Mouse (Mus musculus): ENCODE results near the gene Igf1.
A peak's percentile ranks its signal among the peaks of the same experiment; 100 is the strongest.

Igf1 gene

DNA sequence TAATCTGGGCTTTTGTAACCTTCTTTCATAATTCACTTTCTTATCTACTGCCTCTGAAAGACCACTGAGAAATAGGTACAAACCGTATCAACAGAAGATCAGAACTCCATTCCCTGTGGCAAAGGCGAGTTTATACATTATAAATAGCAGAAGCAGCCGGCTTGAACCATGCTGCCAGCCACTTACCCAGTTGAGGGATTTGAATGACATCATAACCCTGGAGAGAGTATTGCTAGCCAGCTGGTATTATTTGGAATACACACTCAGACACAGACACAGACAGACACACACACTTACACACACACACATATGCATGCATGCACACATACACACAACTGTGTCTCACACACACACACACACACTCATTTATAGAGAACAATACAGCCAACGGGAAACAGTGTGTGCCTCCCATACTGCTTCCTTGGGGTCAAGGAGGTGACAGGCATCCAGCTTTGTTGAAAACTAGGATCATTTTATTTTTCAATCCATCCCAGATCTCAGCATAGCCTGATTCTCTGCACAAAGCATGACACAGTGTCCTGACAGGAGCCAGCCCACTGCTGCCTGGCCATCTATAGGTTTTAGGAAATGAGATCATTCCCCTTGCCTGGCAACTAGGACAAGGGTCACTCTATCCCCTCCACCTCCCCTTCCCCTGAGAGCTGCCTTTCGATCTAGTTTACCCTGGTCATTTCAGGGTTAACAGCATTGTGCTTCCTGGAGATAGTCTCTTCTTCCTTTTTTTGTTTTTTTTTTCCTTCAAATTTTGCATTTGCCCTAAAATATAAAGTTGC, at the start of gene Igf1:
TSS of gene Igf1 (plus strand) at position 253 of the 794 bp plus-strand sequence.
- DNase-seq (ENCODE audit: low spot score in 2 of 2), result no peak

DNA sequence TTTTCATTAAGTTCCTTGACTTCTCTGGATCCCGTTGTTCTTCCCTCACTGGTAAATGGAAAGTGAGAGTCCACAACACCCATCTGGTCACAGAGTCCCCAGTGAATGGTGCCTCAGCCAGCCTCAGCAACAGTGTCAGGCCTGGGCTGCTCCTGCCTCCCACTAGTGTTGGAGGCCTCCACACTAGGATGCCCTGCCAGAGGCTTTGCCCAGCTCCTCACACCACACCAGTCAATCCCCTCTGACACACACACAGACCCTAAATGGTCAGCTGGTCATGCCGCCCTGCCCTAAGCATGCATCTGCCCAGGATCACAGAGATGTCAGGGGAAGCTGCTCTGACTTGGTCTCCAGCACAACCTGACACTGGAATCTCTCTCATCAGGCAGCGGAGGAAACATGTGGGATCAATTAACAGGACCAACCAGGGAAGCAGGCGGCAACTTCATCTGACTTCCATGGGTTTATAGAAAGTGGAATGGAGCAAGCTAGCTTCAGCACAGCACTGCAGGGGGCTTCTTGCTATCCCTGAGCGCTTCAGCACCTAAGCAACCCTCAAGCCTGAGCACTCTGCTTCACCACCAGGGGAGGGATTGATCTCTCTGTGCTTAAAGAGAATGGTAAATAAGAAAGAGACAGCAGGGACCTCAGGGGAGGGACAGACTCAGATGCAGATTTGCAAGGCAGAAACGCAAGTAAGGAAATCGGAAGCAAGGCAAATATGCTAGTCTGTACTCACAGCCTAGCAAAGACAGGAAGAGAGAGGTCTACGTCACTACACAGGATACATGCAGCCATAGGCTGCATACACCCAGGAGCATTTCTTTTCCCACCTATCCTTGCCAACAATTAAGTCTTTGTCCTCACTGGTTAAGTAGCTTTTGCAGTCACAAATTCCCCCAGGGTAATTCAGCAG, 45.6 kb upstream of the Igf1 start:
- DNase-seq (ENCODE audit: low spot score in 2 of 2), result no peak

DNA sequence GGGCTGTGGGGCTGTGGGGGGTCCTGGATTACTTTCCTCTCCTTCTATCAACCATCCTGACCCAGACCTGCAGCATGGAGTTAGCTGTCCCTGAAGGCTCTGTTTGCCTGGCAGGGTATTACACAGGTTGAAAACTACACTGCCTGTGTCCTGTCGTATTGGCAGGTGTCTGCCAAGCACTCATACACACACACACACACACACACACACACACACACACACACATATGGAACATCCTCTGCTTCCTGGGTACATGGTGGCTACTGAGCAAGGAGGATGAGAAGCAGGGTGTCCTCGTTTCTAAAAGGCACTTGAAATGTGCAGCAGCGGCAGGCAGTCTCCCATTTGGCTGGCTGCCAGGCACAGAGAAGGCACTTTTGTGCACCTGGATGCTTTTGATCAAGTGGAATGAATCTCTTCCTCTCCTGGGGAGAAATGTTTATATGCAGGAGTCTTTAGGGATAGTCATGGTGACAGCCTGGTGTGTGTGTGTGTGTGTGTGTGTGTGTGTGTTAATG, 44.9 kb upstream of the Igf1 start:
- no peak for DNase-seq (ENCODE audit: low spot score in 2 of 2)

DNA sequence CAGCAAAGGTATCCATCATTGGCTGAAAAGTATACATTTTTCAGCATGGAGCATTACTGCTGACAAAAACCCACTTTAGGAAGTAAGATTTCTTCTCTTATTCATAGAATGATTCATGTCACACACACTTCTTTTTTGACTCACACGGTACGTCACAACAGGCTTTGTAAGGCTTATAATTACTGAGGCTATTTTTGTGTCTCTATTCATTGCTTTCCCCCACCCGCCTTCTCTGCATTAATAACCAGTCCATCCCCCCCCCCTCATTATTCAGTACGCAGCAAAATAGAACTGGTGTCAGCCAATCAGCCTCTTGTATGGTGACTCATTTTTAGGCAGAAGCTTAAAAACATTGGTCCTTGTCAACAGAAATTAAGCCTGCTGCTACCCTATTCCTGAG, 41.2 kb upstream of the Igf1 start:
- no peak for DNase-seq (ENCODE audit: low spot score in 2 of 2)

DNA sequence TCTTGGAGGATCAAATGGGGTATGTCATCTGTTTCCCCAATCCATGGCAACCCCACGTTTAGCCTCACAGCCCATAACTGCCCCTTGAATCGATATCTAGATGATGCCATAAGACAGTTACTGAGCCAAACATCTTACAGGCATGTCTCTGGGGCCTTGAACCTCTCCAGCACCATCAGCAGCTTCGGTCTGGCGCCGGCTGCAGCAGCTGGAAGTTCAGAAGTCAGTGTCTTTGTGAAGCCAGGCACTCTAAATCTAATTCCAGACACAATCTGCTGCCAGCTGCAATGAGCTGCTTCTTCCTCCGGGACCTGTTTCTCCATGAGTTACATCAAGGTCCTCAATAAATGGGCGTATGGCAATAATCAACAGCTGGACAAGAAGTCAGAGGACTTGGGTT, 40.3 kb upstream of the Igf1 start:
- DNase-seq (ENCODE audit: low spot score in 2 of 2), result no peak

DNA sequence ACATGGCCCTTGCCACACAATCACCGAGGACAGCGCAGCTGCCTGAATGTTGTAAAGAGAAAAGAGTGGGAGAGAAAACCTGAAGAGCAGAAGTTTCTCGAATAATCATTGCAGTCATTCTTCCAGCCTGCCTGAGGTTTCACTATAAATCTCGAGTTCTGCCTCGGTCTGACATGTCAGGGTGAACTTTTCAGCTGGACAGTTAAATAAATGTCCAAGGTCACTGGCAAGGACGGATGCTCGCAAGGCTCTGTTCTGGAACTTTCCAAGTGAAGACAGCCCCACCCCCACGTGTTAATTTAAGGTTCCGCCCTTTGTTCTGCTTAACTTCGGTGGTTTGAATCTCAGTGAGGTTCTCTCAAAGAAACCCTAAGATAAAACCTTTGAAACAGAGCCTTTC, 36.2 kb upstream of the Igf1 start:
- no peak for DNase-seq (ENCODE audit: low spot score in 2 of 2)

DNA sequence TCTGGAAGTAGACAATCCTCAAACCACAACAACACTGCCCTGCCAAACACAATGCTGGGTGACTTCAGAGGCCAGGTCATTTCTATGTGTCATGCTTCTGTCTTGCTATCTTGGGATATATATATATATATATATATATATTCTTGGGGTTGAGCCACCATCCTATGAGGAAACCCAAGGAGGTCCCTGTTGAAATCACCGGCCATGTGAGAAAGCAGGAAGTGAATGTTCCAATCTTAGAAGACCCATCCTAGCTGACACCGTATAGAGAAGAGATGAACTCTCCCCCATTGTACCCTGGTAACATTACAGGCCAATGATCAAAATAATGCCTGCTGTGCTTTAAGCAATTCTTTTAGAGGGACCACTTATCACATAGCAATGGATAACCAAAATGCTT, 28.1 kb upstream of the Igf1 start:
- DNase-seq (ENCODE audit: low spot score in 2 of 2), result no peak

DNA sequence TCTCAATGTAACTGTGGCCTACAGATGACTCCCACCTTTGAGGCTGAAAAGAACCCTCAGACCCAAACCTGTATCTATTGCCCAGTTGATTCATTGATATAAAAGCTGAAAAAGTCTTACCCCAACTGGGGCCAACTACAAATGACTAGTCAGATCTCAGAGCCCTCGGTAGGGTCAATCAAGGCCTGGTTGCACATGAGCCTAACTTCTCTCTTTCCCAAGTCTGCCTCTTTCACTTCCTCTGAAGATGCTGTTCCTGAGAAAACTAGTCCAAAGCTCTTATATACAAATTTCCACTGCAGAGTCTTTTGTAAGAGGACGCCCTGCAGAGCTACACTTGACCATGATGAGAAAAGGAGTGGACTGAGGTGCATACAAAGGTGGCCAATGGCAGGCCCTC, 27.4 kb upstream of the Igf1 start:
- DNase-seq (ENCODE audit: low spot score in 2 of 2), result no peak

DNA sequence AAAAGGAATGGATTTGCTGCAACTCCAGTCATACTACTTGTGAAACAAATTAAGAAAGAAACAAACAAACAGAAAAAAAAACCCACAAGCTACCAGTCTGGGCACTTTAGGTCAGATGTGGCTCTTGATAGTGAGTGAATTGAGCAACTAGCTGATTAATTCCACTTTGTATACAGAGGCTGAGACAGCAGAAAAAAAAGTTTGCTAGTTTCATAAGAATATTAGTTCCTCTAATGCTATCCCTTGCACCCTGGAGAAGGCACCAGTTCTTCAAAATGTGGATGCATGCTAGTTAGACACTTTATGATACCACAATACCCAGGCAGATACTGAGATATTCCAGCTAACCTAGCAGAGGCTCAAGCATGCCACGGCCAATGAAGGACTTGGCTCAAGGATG, 26.0 kb upstream of the Igf1 start:
- no peak for DNase-seq (ENCODE audit: low spot score in 2 of 2)

DNA sequence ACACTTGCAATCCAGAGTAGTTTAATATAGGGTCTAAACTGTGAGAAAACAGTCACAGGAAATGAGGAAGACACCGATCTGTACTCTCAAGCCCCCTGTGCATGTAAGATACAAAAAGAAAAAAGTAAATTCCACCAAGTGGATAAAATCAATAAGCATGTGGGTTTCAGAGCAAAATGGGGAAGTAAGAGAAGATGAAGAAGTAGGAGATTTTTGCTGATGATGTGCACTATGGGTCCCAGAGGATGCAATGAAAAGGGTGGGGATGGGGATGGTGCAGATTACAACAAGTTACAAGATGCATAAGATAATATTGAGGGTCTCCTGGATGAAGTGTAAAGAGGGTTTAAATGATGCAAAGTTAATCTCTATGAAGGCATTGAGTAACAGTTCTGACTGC, 18.6 kb upstream of the Igf1 start:
- no peak for DNase-seq (ENCODE audit: low spot score in 2 of 2)

DNA sequence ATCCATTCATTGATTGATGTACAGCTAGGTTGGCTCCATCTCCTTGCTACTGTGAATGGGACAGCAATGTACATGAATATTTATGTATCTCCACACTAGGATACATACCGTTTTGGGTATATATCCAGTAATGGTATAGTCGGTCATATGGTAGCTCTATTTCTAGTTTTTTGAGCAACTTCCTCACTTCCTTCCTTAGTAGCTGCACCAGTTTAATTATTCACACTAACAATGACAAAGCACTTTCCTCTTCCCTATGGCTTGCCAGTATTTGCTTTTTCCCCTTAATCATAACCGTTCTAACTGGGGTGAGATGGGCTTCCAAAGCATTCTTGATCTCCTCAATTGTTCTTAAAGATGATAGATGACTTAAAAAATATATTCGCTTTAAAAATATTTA, 15.6 kb upstream of the Igf1 start:
- DNase-seq (ENCODE audit: low spot score in 2 of 2), result no peak

DNA sequence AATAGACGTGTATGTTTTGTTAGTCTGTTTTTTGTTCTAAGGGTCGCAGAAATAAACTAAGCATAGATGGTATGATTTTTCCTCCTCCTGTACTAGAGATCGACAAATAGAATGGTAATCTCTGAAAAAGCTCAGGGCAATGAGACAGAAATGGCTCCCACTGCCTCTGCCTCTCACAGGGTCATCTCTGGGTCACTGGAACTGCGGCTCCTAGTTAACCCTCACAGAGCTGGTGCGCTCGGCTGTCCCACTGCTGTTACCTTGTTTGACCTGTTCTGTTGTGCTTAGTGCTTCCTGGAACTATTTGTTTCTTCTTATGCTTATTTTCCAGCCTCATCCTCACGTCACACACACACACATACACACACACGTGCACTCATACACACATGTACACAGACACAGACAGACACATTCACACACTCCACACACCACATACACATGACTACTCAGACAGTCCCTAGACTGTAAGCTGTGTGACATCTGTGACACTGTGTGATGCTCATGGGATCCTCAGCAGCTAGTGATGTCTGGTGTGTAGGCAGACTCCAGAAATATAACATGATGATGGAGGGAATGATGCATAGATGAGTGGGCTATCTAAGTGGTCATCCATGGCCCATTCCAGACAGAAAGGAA, 13.0 kb upstream of the Igf1 start:
- no peak for DNase-seq (ENCODE audit: low spot score in 2 of 2)

DNA sequence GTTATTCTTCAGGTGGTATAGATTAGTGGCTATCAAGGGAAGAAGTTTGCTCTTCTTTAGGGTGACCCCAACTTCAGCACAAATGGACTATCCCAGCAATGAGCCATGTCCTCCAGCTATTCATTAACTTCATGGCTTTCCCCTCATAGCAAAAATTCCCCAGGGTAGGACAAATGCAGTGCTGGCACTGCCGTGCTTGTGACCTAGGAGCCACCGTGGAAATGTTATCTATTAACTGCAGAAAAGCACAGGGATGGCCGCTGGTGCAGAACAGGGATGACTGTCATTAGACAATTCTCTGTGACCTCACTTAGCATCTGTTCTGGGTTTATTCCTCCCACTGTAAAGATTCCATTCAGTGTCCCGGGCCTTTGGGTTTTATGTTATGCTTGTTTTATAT, 10.2 kb upstream of the Igf1 start:
- DNase-seq (ENCODE audit: low spot score in 2 of 2), result no peak

DNA sequence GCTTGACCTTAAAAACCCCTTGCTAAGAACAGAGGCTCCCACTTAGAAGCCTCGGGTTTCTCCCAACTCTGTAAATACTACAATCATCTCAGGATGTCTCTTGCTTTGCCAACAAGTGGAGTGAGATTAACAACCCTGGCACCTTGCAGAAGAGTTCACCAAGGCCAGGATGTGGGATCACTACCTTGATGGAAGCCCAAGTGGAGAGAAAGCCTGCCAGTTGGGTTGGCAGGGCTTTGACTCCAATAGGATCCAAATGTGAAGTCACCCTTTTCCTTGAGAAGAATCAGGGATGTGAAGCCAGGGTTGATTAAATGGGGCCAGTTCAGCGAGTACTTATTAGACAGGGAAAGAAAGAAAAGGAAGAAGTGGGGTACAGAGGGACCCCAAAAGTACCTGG, 9.6 kb upstream of the Igf1 start:
- peak in 1 of 2 experiments; percentile 33 for DNase-seq (ENCODE audit: low spot score in 2 of 2)

DNA sequence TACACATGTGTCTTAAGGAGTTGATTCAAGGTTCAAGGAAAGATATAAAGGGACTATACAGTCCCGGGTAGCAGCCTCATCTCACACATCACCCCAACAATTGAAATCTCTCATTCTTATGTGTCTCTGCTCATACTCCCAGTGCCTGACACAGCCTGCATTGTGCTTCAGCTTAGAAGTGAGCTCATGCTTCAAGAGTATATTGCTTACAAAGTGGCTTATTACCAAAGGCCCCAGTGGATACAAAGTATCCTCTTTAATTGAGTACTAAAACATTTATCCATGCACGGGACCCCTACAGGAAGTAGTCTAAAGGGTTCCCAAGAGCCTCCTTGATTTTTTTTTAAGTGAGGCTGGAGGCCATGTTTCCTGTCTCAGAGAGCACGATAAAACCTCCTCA, 6.6 kb upstream of the Igf1 start:
- no peak for DNase-seq (ENCODE audit: low spot score in 2 of 2)

DNA sequence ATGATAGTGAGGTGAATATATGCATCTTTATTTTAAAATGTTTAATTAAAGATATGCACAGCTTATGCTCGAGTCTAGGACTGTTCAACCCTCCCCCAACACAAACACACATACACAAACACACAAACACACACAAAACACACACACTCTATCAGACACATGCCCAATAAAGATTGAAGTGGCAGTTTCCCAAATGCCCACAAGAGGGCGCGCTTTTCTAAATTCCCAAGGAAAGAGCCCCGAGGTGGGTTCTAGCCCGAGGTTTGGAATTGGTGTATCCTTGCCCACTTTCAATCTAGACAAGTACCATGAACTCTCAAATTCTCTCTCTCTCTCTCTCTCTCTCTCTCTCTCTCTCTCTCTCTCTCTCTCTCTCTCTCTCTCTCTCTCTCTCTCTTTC, 3.7 kb upstream of the Igf1 start:
- peak; percentile 41 to 57 for DNase-seq (ENCODE audit: low spot score in 2 of 2)

DNA sequence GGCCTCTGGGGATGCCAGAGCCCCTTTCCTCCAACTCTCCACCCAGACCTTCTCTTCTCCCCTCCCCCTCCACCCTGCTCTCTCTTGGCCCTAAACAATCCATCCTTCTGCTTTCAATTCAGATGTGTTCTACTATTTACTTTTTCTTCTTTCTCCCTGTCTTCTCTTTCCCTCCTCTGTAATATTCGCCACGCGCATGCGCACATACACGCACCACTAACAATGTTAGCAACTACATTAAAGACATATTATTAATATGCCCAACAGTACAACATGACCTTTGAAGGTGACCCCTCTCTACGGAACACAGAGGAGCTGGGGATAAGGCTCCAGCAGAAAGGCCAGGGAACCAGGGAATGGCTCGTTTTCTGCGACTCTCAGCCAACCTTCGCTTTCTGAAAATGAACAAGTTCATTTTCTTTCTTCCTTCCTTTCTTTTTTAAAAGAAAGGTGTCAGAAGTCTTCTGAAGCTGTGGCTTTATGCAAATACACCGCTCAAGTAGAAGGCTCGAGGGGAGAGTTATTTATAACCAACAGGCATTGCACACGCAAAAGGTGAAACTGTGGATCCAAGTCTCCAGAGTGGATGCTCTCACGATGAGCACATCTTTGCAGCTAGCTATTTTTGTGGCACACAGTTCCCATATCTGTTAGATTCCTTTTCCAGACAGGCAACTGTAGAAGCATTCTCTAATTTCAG, 2.5 kb upstream of the Igf1 start:
- DNase-seq (ENCODE audit: low spot score in 2 of 2), result no peak

DNA sequence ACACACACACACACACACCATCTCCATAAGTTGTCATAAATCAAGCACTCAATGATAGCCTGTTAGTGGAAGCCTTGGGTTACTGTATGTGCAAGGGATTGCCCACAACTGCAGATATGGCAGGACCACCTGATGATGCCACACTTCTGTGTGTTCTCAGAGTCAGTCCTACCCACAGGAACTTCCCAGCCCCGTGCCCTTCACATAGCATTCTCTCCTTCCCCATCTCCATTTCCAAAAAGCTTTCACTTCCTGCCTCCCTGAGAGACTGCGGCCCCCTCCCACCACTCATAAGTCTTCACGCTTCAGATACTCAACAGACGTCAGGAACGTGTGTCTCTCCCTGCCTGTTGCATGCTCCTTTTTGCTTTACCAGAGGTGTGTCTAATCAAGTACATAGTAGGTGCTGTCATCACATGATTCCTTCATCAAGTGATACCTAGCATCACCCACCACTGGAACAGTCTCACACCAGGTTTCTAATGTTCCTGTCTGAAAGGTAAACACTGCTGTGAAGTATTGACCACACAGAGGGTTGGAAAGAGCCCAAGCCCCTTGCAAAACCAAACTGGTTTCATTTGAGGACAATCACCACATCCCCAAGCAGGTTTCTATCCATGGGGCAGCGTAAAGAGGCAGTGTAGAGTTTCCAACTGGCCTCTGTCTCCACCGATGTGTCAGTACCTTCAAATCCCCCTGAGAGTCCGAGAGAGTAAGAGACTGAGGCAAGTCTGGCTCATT, 680 bp upstream of the Igf1 start:
- DNase-seq (ENCODE audit: low spot score in 2 of 2), result no peak

DNA sequence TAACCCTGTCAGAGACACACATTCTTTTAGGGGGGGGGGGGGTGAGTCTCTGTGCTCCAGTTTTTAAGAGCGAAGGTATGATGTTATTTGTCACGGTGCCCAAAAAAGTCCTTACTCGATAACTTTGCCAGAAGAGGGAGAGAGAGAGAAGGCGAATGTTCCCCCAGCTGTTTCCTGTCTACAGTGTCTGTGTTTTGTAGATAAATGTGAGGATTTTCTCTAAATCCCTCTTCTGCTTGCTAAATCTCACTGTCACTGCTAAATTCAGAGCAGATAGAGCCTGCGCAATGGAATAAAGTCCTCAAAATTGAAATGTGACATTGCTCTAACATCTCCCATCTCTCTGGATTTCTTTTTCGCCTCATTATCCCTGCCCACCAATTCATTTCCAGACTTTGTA, 874 bp downstream of the Igf1 start:
- no peak for DNase-seq (ENCODE audit: low spot score in 2 of 2)

DNA sequence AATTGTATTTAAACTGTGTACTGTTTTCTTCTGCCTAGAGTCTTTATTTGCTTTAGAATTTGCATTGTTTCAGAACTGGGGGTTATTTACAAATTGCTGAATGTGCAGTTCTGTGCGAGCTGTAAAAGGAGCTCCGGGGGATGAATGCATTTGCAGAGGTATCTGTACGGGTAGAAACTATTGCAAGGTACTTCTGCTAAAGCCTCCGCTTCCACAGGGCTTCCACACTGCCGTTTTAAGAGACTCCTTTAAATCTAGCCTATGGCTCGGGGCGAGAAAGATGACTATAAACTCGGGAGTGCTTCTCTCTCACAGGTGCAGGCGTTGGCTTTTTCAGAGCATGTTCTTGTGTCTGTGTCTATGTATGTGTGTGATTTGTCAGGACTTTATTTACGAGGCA, 1.4 kb downstream of the Igf1 start:
- DNase-seq (ENCODE audit: low spot score in 2 of 2), result no peak

All from urinary bladder, postnatal 36 days (tissue).